Mouse (Mus musculus) MEL (cell line): ENCODE results near the gene Pemt. TPM values are rescaled to one million over a fixed set of nuclear protein-coding genes. Genes with fewer than 3 reads are reported as not detected.

Experiments
- DNase-seq: peaks from one replicate; pipeline ENCODE4 v3.0.0; 2011; ENCODE audit warnings: low read depth, low spot score
- H3K27ac ChIP-seq: 2 replicates; pipeline ENCODE4 v1.5.1; 2012; ENCODE audit warnings: low read depth, mild to moderate bottlenecking, control low read depth, low read length, moderate library complexity; ENCODE audit not compliant: control insufficient read depth
- H3K27me3 ChIP-seq, 2 experiments: fragments of 150-350 bp in 1 of 2; sonication (generic) in 1 of 2; 2 replicates each; pipeline ENCODE4 v1.6.1; 2012; ENCODE audit warnings: low read length in 2 of 2, mild to moderate bottlenecking in 2 of 2, improper control_type of control experiment in 1 of 2, moderate library complexity in 1 of 2; ENCODE audit not compliant: insufficient read depth in 2 of 2, control insufficient read depth in 1 of 2
- H3K36me3 ChIP-seq, 2 experiments: 2 replicates each; pipeline ENCODE4 v1.6.1; 2012 to 2014; ENCODE audit warnings: low read length in 2 of 2, improper control_type of control experiment in 1 of 2, inconsistent platforms in 1 of 2, mild to moderate bottlenecking in 1 of 2; ENCODE audit not compliant: insufficient read depth in 2 of 2, control insufficient read depth in 1 of 2
- H3K4me1 ChIP-seq, 2 experiments: fragments of 150-350 bp in 1 of 2; sonication (generic) in 1 of 2; 2 replicates each; pipeline ENCODE4 v1.6.1; 2012; ENCODE audit warnings: low read length in 2 of 2, improper control_type of control experiment in 1 of 2, mild to moderate bottlenecking in 1 of 2; ENCODE audit not compliant: insufficient read depth in 2 of 2, control insufficient read depth in 1 of 2
- H3K4me3 ChIP-seq, 2 experiments: fragments of 150-350 bp in 1 of 2; sonication (generic) in 1 of 2; 2 replicates each; pipeline ENCODE4 v1.5.1; 2012; ENCODE audit warnings: low read depth in 2 of 2, low read length in 2 of 2, mild to moderate bottlenecking in 2 of 2, moderate library complexity in 2 of 2, control low read depth in 1 of 2, improper control_type of control experiment in 1 of 2; ENCODE audit not compliant: control insufficient read depth in 1 of 2, insufficient read depth in 1 of 2
- H3K79me2 ChIP-seq: 2 replicates; pipeline ENCODE4 v1.6.1; 2012; ENCODE audit warnings: mild to moderate bottlenecking, low read length, moderate library complexity; ENCODE audit not compliant: control insufficient read depth, poor library complexity, insufficient read depth
- H3K9ac ChIP-seq: 2 replicates; pipeline ENCODE4 v1.6.1; 2012; ENCODE audit warnings: low read depth, mild to moderate bottlenecking, control low read depth, low read length, moderate library complexity; ENCODE audit not compliant: control insufficient read depth, poor library complexity, severe bottlenecking
- H3K9me3 ChIP-seq: fragments of 150-350 bp; sonication (generic); replicated peaks from 2 replicates; pipeline ENCODE4 v1.6.1; 2012; ENCODE audit warnings: mild to moderate bottlenecking, low read length, improper control_type of control experiment, moderate library complexity; ENCODE audit not compliant: insufficient read depth
- CHD1 ChIP-seq: IDR thresholded peaks from 2 replicates; pipeline ENCODE4 v1.6.1; 2012; ENCODE audit warnings: low read depth, mild to moderate bottlenecking, inconsistent platforms, low read length, improper control_type of control experiment
- CHD2 ChIP-seq: IDR thresholded peaks from 2 replicates; pipeline ENCODE4 v1.6.1; 2011; ENCODE audit warnings: low read length, improper control_type of control experiment
- CTCF ChIP-seq, 3 experiments: IDR thresholded peaks in 2 of 3; conservative IDR thresholded peaks in 1 of 3; 2 replicates each; pipeline ENCODE4 v1.5.1; 2011 to 2012; ENCODE audit warnings: low read length in 3 of 3, low read depth in 2 of 3, mild to moderate bottlenecking in 2 of 3, improper control_type of control experiment in 1 of 3, inconsistent platforms in 1 of 3, mixed read lengths in 1 of 3, moderate library complexity in 1 of 3; ENCODE audit not compliant: control insufficient read depth in 1 of 3, insufficient read depth in 1 of 3, poor library complexity in 1 of 3, severe bottlenecking in 1 of 3
- E2F4 ChIP-seq: IDR thresholded peaks from 2 replicates; pipeline ENCODE4 v1.6.1; 2011; ENCODE audit warnings: low read depth, low read length, improper control_type of control experiment, borderline replicate concordance
- ELF1 ChIP-seq: IDR thresholded peaks from 2 replicates; pipeline ENCODE4 v1.6.1; 2014; ENCODE audit warnings: low read depth, mild to moderate bottlenecking, inconsistent platforms, low read length, improper control_type of control experiment, moderate library complexity
- EP300 ChIP-seq, 2 experiments: IDR thresholded peaks; 2 replicates each; pipeline ENCODE4 v1.6.1; 2011; ENCODE audit warnings: improper control_type of control experiment in 2 of 2, low read length in 2 of 2, low read depth in 1 of 2, mild to moderate bottlenecking in 1 of 2
- GABPA ChIP-seq: IDR thresholded peaks from 2 replicates; pipeline ENCODE4 v1.6.1; 2012; ENCODE audit warnings: low read depth, mild to moderate bottlenecking, inconsistent platforms, low read length, improper control_type of control experiment, moderate library complexity
- GATA1 ChIP-seq: IDR thresholded peaks from 2 replicates; pipeline ENCODE4 v1.6.1; 2011; ENCODE audit warnings: low read depth, low read length, improper control_type of control experiment
- HCFC1 ChIP-seq: IDR thresholded peaks from 2 replicates; pipeline ENCODE4 v1.6.1; 2012; ENCODE audit warnings: low read depth, mild to moderate bottlenecking, inconsistent platforms, low read length, improper control_type of control experiment, moderate library complexity
- JUND ChIP-seq: IDR thresholded peaks from 2 replicates; pipeline ENCODE4 v1.6.1; 2011; ENCODE audit warnings: low read depth, mild to moderate bottlenecking, improper control_type of control experiment, low read length
- KAT2A ChIP-seq: conservative IDR thresholded peaks from 2 replicates; pipeline ENCODE4 v1.6.1; 2012; ENCODE audit warnings: low read depth, low read length, improper control_type of control experiment, inconsistent platforms
- MAFK ChIP-seq: IDR thresholded peaks from 2 replicates; pipeline ENCODE4 v1.6.1; 2011; ENCODE audit warnings: low read depth, mild to moderate bottlenecking, low read length, improper control_type of control experiment, borderline replicate concordance
- MAX ChIP-seq: IDR thresholded peaks from 2 replicates; pipeline ENCODE4 v1.6.1; 2011; ENCODE audit warnings: low read length, improper control_type of control experiment
- MAZ ChIP-seq: IDR thresholded peaks from 2 replicates; pipeline ENCODE4 v1.6.1; 2012; ENCODE audit warnings: low read depth, mild to moderate bottlenecking, inconsistent platforms, low read length, improper control_type of control experiment
- MEF2A ChIP-seq: IDR thresholded peaks from 2 replicates; pipeline ENCODE4 v1.6.1; 2014; ENCODE audit warnings: low read depth, mild to moderate bottlenecking, inconsistent platforms, low read length, improper control_type of control experiment; ENCODE audit not compliant: poor library complexity, insufficient replicate concordance, severe bottlenecking; ENCODE audit errors: extremely low read depth
- MXI1 ChIP-seq: IDR thresholded peaks from 2 replicates; pipeline ENCODE4 v1.6.1; 2011; ENCODE audit warnings: mild to moderate bottlenecking, low read depth, low read length, improper control_type of control experiment
- MYB ChIP-seq: IDR thresholded peaks from 2 replicates; pipeline ENCODE4 v1.6.1; 2011; ENCODE audit warnings: mild to moderate bottlenecking, low read depth, low read length, improper control_type of control experiment
- MYC ChIP-seq: IDR thresholded peaks from 2 replicates; pipeline ENCODE4 v1.6.1; 2011; ENCODE audit warnings: low read depth, mild to moderate bottlenecking, low read length, improper control_type of control experiment, moderate library complexity
- NELFE ChIP-seq: IDR thresholded peaks from 2 replicates; pipeline ENCODE4 v1.6.1; 2011; ENCODE audit warnings: low read depth, low read length, improper control_type of control experiment
- NRF1 ChIP-seq: IDR thresholded peaks from 2 replicates; pipeline ENCODE4 v1.6.1; 2014; ENCODE audit warnings: low read depth, mild to moderate bottlenecking, inconsistent platforms, low read length, improper control_type of control experiment, moderate library complexity; ENCODE audit not compliant: poor library complexity, insufficient read depth, severe bottlenecking
- POLR2A ChIP-seq, 2 experiments: IDR thresholded peaks; 2 replicates each; pipeline ENCODE4 v1.6.1; 2011 to 2012; ENCODE audit warnings: low read length in 2 of 2, mild to moderate bottlenecking in 2 of 2, control low read depth in 1 of 2, improper control_type of control experiment in 1 of 2, low read depth in 1 of 2, moderate library complexity in 1 of 2; ENCODE audit not compliant: control insufficient read depth in 1 of 2, insufficient read depth in 1 of 2, poor library complexity in 1 of 2
- POLR2AphosphoS2 ChIP-seq: IDR thresholded peaks from 2 replicates; pipeline ENCODE4 v1.6.1; 2011; ENCODE audit warnings: low read length, improper control_type of control experiment
- POLR2AphosphoS5 ChIP-seq: IDR thresholded peaks from 2 replicates; pipeline ENCODE4 v1.6.1; 2012; ENCODE audit warnings: low read depth, borderline replicate concordance, mild to moderate bottlenecking, inconsistent platforms, low read length, moderate library complexity, mixed read lengths
- RAD21 ChIP-seq: IDR thresholded peaks from 2 replicates; pipeline ENCODE4 v1.6.1; 2011; ENCODE audit warnings: mild to moderate bottlenecking, low read depth, low read length, improper control_type of control experiment
- RCOR1 ChIP-seq: IDR thresholded peaks from 2 replicates; pipeline ENCODE4 v1.6.1; 2012; ENCODE audit warnings: low read depth, mild to moderate bottlenecking, inconsistent platforms, low read length, improper control_type of control experiment
- TAL1 ChIP-seq: IDR thresholded peaks from 2 replicates; pipeline ENCODE4 v1.6.1; 2012; ENCODE audit warnings: mild to moderate bottlenecking, inconsistent platforms, low read length, moderate library complexity, mixed read lengths
- TBP ChIP-seq: IDR thresholded peaks from 2 replicates; pipeline ENCODE4 v1.8.0; 2011; ENCODE audit warnings: low read depth, low read length, improper control_type of control experiment
- TCF12 ChIP-seq: IDR thresholded peaks from 2 replicates; pipeline ENCODE4 v1.6.1; 2014; ENCODE audit warnings: low read depth, mild to moderate bottlenecking, inconsistent platforms, low read length, improper control_type of control experiment, moderate library complexity
- UBTF ChIP-seq: IDR thresholded peaks from 2 replicates; pipeline ENCODE4 v1.6.1; 2012; ENCODE audit warnings: low read depth, mild to moderate bottlenecking, inconsistent platforms, low read length, improper control_type of control experiment, moderate library complexity, borderline replicate concordance; ENCODE audit not compliant: insufficient read depth
- USF1 ChIP-seq: IDR thresholded peaks from 2 replicates; pipeline ENCODE4 v1.6.1; 2014; ENCODE audit warnings: low read depth, mild to moderate bottlenecking, inconsistent platforms, low read length, improper control_type of control experiment, moderate library complexity
- USF2 ChIP-seq, 2 experiments: IDR thresholded peaks; 2 replicates each; pipeline ENCODE4 v1.6.1; 2011 to 2012; ENCODE audit warnings: improper control_type of control experiment in 2 of 2, low read length in 2 of 2, borderline replicate concordance in 1 of 2, inconsistent platforms in 1 of 2, low read depth in 1 of 2, mild to moderate bottlenecking in 1 of 2; ENCODE audit not compliant: insufficient read depth in 1 of 2
- ZC3H11A ChIP-seq: IDR thresholded peaks from 2 replicates; pipeline ENCODE4 v1.6.1; 2012; ENCODE audit warnings: low read depth, mild to moderate bottlenecking, inconsistent platforms, low read length, improper control_type of control experiment
- ZKSCAN1 ChIP-seq: IDR thresholded peaks from 2 replicates; pipeline ENCODE4 v1.6.1; 2012; ENCODE audit warnings: low read depth, mild to moderate bottlenecking, inconsistent platforms, low read length, improper control_type of control experiment, moderate library complexity
- ZMIZ1 ChIP-seq: IDR thresholded peaks from 2 replicates; pipeline ENCODE4 v1.6.1; 2012; ENCODE audit warnings: low read depth, mild to moderate bottlenecking, inconsistent platforms, low read length, improper control_type of control experiment, moderate library complexity
- ZNF384 ChIP-seq: IDR thresholded peaks from 2 replicates; pipeline ENCODE4 v1.6.1; 2012; ENCODE audit warnings: low read depth, mild to moderate bottlenecking, inconsistent platforms, low read length, improper control_type of control experiment
- polyA plus RNA-seq, 2 experiments: library from polyadenylated mRNA; stranded (reverse) in 1 of 2; unstranded in 1 of 2; fragments of >175 nt in 1 of 2; fragments of >200 nt in 1 of 2; gene quantifications; 2 replicates each; pipeline versions ENCODE4 v1.2.1 to v1.2.4; 2012; ENCODE audit warnings: low replicate concordance in 2 of 2, low read depth in 1 of 2; ENCODE audit not compliant: insufficient read length in 2 of 2, insufficient read depth in 1 of 2, missing spikeins in 1 of 2
- total RNA-seq: library from RNA; depleted of rRNA; stranded (reverse); fragments of 300-350 nt; gene quantifications from 2 replicates; pipeline ENCODE4 v1.2.3, GENCODE M21; 2012; rRNA removed

Pemt gene
- total RNA-seq (20.0 and 27.9 TPM in 2 replicates), polyA plus RNA-seq (10 to 100 TPM in 1 of 2 experiments, not detected in 1; 26.1 TPM)

DNA sequence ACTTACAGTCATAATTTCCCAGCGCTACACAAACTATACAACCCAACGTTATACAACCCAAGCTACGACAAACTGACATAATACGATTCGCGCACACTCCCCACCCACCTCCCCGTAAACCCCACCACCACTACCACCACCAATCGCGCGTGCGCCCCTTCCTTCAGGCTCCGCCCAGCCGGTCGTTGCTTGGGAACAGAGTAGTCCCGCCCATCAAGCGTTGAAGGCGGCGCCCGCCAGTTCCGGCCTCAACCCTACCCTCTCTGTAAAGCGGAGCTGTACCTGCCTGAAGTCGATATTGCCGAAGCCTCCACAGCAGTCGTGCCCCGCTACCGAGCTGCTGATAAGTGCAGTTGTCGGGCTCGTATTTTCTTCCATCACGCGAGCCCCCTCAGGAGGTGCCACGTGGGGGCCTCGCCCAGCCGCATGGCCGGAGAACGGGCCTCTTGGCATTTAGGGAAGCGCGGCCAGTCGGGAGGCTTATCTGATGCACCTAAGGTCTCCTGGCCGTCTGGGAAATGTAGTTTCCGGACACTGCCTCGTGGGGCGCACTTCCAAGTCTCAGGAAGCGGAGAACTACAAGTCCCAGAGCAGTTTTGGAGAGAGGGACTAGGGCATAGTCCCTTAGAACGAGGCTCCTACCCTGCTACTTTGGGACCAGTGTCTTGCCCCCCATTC is at the start of gene Pemt:
Pemt (minus strand) TSS at position 432 of the 678 bp plus-strand sequence.
- Histone ChIP-seq H3K27ac (peak within 1 kb of the TSS; percentile 96), H3K4me1 (peaks cover 5 to 7% of the 10 kb centered on the region in 2 experiments), H3K9me3 (no peaks in the 10 kb centered on the region), H3K27me3 (no peaks in the 10 kb centered on the region; a peak in 2 of 4 replicates), H3K79me2 (peaks cover 2% of the 10 kb centered on the region; the same call in 1 of the 2 replicates), H3K9ac (peak within 1 kb of the TSS; percentile 89), H3K4me3 (peak within 1 kb of the TSS; percentile 73 to 88), H3K36me3 (peaks cover 0 to 6% of the 10 kb centered on the region in 2 experiments; a peak in 2 of 4 replicates)
- DNase-seq: peak; percentile 99
- TF ChIP-seq TAL1: no peak
- peak; percentile 99 for TF ChIP-seq MAX
- no peak for TF ChIP-seq MAFK
- TF ChIP-seq TCF12: peak; percentile 48
- peak; percentile 97 for TF ChIP-seq KAT2A
- no peak for TF ChIP-seq CHD2
- peak; percentile 74; the same call in 1 of the 2 replicates for TF ChIP-seq POLR2AphosphoS2
- TF ChIP-seq RAD21: no peak
- peak; percentile 73 for TF ChIP-seq USF1
- no peak for TF ChIP-seq CHD1
- no peak for TF ChIP-seq USF2 (IDR thresholded peaks at IDR 0.05; ENCODE audit: borderline replicate concordance in 1 of 2, insufficient read depth in 1 of 2, low read depth in 1 of 2, low read length in 2 of 2)
- peak; percentile 81 for TF ChIP-seq ZMIZ1
- peak; percentile 99 for TF ChIP-seq HCFC1
- TF ChIP-seq MXI1: peak; percentile 99
- peak; percentile 65 for TF ChIP-seq TBP
- TF ChIP-seq GATA1: peak; percentile 94
- no peak for TF ChIP-seq GABPA
- TF ChIP-seq MYC: peak; percentile 100
- TF ChIP-seq NELFE: peak; percentile 85
- TF ChIP-seq UBTF: peak; percentile 77; the same call in 1 of the 2 replicates
- no peak for TF ChIP-seq MYB
- no peak for TF ChIP-seq ZC3H11A
- peak; percentile 84 for TF ChIP-seq MAZ
- no peak for TF ChIP-seq ZKSCAN1
- no peak for TF ChIP-seq MEF2A
- TF ChIP-seq EP300 (IDR thresholded peaks at IDR 0.05; ENCODE audit: low read depth in 1 of 2, low read length in 2 of 2): peak in 1 of 2 experiments; percentile 20; a peak in 2 of 4 replicates
- TF ChIP-seq ZNF384: no peak
- peak; percentile 59 to 94 for TF ChIP-seq POLR2A (IDR thresholded peaks at IDR 0.05; ENCODE audit: control insufficient read depth in 1 of 2, insufficient read depth in 1 of 2, low read depth in 1 of 2, low read length in 2 of 2, poor library complexity in 1 of 2)
- peak; percentile 46 to 63 (median 47); a peak in 5 of 6 replicates for TF ChIP-seq CTCF (IDR thresholded peaks at IDR 0.05 in 2 of 3, conservative IDR thresholded peaks at IDR 0.05 in 1 of 3; ENCODE audit: control insufficient read depth in 1 of 3, insufficient read depth in 1 of 3, low read depth in 2 of 3, low read length in 3 of 3, poor library complexity in 1 of 3, severe bottlenecking in 1 of 3)
- peak; percentile 70 for TF ChIP-seq NRF1
- TF ChIP-seq RCOR1: no peak
- TF ChIP-seq POLR2AphosphoS5: no peak
- no peak for TF ChIP-seq JUND
- TF ChIP-seq E2F4: 0 out of 2 replicates have a peak, but pooled peaks have one; percentile 40
- TF ChIP-seq ELF1: peak; percentile 83
